Mouse (Mus musculus): ENCODE results near the gene Ncbp1. TPM values are rescaled to one million over a fixed set of nuclear protein-coding genes. Genes with fewer than 3 reads are reported as not detected.
"Not testable (repeated sequence)": the region's sequence is repeated elsewhere in the genome, so short reads cannot be mapped to it uniquely, and the experiment has no call there.

Ncbp1 gene
- total RNA-seq, 1 experiment from 2014 or later, result 47.5 TPM

- DNase-seq, result no peak
These were observed 9.0 kb upstream of the Ncbp1 start for GRCm38 (mm10) chr4:46129311-46130004.

GRCm38 (mm10) chr4:46130221-46130620 is 8.2 kb upstream of the Ncbp1 start:
- DNase-seq, result peak; percentile 69

- DNase-seq, result no peak
These were observed 6.6 kb upstream of the Ncbp1 start for GRCm38 (mm10) chr4:46131791-46132190.

- DNase-seq, result no peak
These were observed 655 bp upstream of the Ncbp1 start for GRCm38 (mm10) chr4:46137629-46138286.

GRCm38 (mm10) chr4:46144323-46144722 is 5.9 kb downstream of the Ncbp1 start:
- peak; percentile 43 for DNase-seq

- no peak for DNase-seq
These were observed 8.5 kb downstream of the Ncbp1 start for GRCm38 (mm10) chr4:46146881-46147280.

- DNase-seq, result no peak
These were observed 13.6 kb downstream of the Ncbp1 start for GRCm38 (mm10) chr4:46151903-46152544.

GRCm38 (mm10) chr4:46164027-46164426 is 25.6 kb downstream of the Ncbp1 start:
- no peak for DNase-seq

GRCm38 (mm10) chr4:46165831-46166230 is 27.4 kb downstream of the Ncbp1 start:
- DNase-seq, result no peak

GRCm38 (mm10) chr4:46171761-46172160 is 33.3 kb downstream of the Ncbp1 start:
- no peak for DNase-seq

- DNase-seq, result no peak
These were observed 37.9 kb downstream of the Ncbp1 start for GRCm38 (mm10) chr4:46176313-46176712.

- DNase-seq, result no peak
These were observed 38.6 kb downstream of the Ncbp1 start for GRCm38 (mm10) chr4:46177018-46177417.

GRCm38 (mm10) chr4:46177496-46177895 is 39.1 kb downstream of the Ncbp1 start:
- no peak for DNase-seq

- no peak for DNase-seq
These were observed 42.8 kb downstream of the Ncbp1 start for GRCm38 (mm10) chr4:46181168-46181567.

- no peak for DNase-seq
These were observed 43.8 kb downstream of the Ncbp1 start for GRCm38 (mm10) chr4:46182181-46182580.

- DNase-seq, result no peak
These were observed 47.0 kb downstream of the Ncbp1 start for GRCm38 (mm10) chr4:46185423-46185822.

- DNase-seq, result no peak
These were observed 47.5 kb downstream of the Ncbp1 start for GRCm38 (mm10) chr4:46185890-46186289.

GRCm38 (mm10) chr4:46186466-46186865 is 48.1 kb downstream of the Ncbp1 start:
- no peak for DNase-seq

GRCm38 (mm10) chr4:46192011-46192410 is 53.6 kb downstream of the Ncbp1 start:
- not testable (repeated sequence) for DNase-seq

GRCm38 (mm10) chr4:46195781-46196487 is 57.5 kb downstream of the Ncbp1 start, which contains the start of gene Xpa:
Gene Xpa (minus strand): TSS chr4:46196311.
- peak; percentile 97 for DNase-seq

- peak; percentile 22 for DNase-seq
These were observed 58.1 kb downstream of the Ncbp1 start for GRCm38 (mm10) chr4:46196513-46196912.

GRCm38 (mm10) chr4:46198064-46198463 is 59.7 kb downstream of the Ncbp1 start:
- no peak for DNase-seq

Data from adrenal gland, postnatal 14 days (tissue).